Mouse (Mus musculus) MEL (cell line): ENCODE results near the gene Slc8a1.

Experiments
- GABPA ChIP-seq: IDR thresholded peaks from 2 replicates; pipeline ENCODE4 v1.6.1; 2012; ENCODE audit warnings: low read depth, mild to moderate bottlenecking, inconsistent platforms, low read length, improper control_type of control experiment, moderate library complexity
- HCFC1 ChIP-seq: IDR thresholded peaks from 2 replicates; pipeline ENCODE4 v1.6.1; 2012; ENCODE audit warnings: low read depth, mild to moderate bottlenecking, inconsistent platforms, low read length, improper control_type of control experiment, moderate library complexity
- POLR2A ChIP-seq, 2 experiments: IDR thresholded peaks; 2 replicates each; pipeline ENCODE4 v1.6.1; 2011 to 2012; ENCODE audit warnings: low read length in 2 of 2, mild to moderate bottlenecking in 2 of 2, control low read depth in 1 of 2, improper control_type of control experiment in 1 of 2, low read depth in 1 of 2, moderate library complexity in 1 of 2; ENCODE audit not compliant: control insufficient read depth in 1 of 2, insufficient read depth in 1 of 2, poor library complexity in 1 of 2
- TAL1 ChIP-seq: IDR thresholded peaks from 2 replicates; pipeline ENCODE4 v1.6.1; 2012; ENCODE audit warnings: mild to moderate bottlenecking, inconsistent platforms, low read length, moderate library complexity, mixed read lengths
- UBTF ChIP-seq: IDR thresholded peaks from 2 replicates; pipeline ENCODE4 v1.6.1; 2012; ENCODE audit warnings: low read depth, mild to moderate bottlenecking, inconsistent platforms, low read length, improper control_type of control experiment, moderate library complexity, borderline replicate concordance; ENCODE audit not compliant: insufficient read depth

DNA sequence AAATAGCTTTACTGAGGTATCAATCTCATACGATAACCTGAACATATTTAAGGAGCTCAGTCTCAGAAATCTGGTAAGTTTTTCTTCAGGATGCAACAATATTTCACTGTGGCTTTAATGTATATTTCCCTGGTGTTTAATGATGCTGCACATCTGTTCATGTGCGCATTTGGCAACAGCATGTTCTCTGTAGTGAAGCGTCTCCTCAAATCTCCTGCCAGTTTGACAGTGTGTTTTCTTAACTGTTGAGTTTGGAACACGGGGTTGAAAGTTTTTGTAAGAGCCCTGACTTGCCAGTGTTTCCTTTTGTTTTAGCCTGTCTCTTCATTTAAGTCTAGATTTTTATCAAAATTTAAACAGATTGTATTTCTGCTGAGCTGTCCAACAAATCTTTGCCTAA, 190.2 kb downstream of the Slc8a1 start:
- TF ChIP-seq POLR2A (IDR thresholded peaks at IDR 0.05; ENCODE audit: control insufficient read depth in 1 of 2, insufficient read depth in 1 of 2, low read depth in 1 of 2, low read length in 2 of 2, poor library complexity in 1 of 2) (no peak), GABPA (no peak), TAL1 (no peak), HCFC1 (no peak), UBTF (no peak)
